10 mouse cellular contexts compared by ENCODE assay signal in the genomic region with DNA sequence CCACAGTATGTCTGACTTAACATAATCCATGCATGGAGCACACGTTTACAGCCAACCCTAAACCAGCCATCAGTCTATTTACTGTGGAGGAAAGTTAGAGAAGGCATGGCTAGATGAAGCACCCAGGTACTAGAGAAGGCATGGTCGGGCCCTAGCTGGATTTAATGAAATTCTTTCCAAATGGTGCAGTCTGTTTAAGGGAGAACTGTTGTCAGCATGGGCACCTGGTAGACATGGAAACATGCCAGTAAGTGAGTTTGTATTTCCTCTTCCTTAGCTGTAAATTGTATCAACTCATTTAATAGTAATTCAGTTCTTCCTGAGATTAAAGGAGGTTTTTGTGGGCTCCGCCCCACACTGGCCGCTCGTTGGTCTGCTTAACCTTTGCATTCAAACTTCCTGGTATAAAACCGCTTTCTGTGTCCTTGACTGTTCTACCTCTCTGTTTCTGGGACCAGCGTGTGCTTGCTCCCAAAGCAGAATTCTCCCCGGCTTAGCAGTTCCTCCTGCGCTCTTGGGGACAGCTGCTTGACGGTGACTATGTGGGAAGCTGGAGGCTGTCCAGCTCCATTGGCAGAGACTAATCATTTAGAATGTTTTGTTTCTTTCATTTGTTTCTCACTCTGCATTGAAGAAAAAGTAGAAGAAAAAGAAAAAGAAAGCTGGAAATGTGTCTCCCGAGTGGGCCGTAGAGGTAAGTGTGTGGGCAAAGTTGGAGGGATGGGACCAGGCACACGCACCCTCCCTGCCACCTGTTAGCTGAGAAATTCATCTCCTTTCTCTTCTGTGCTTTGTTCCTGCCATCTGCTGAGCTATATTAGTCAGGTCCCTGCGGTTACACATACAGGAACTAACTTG.
A peak's percentile ranks its signal among the peaks of the same experiment; 100 is the strongest.
DNase-seq lines count a peak whose midpoint lies in the region; ATAC-seq and TF ChIP-seq lines count a peak whose summit lies in the region.
"Had no signal": no experiment of that assay in that cellular context is flagged by ENCODE, and none has a peak within 500 bp of the region (broad histone marks: within the 10 kb centered on the region; RNA-seq: fewer than 3 reads in every experiment).

No protein-coding gene starts in this region.

- H3K4me2 ChIP-seq in hindbrain, embryonic 13.5 days: no peak overlapping the region
- H3K4me2 ChIP-seq: liver, embryonic 15.5 days had no signal

- no peak overlapping the region for H3K27ac ChIP-seq in cerebellum, adult 2 months (ENCODE audit: insufficient read depth, low read length)
- peak overlapping the region; percentile 87 for H3K27ac ChIP-seq in layer of hippocampus, adult 2 months
- H3K27ac ChIP-seq in hindbrain, embryonic 13.5 days: no peak overlapping the region
- H3K27ac ChIP-seq: liver, embryonic 15.5 days had no signal

- no peak overlapping the region for H3K4me3 ChIP-seq in cerebellum, adult 2 months (replicated peaks; ENCODE audit: insufficient read depth, low read depth, low read length)
- H3K4me3 ChIP-seq in layer of hippocampus, adult 2 months: no peak overlapping the region
- H3K4me3 ChIP-seq in hindbrain, embryonic 13.5 days: no peak overlapping the region
- H3K4me3 ChIP-seq: liver, embryonic 15.5 days had no signal

- no peak overlapping the region for H3K9ac ChIP-seq in hindbrain, embryonic 13.5 days
- H3K9ac ChIP-seq: liver, embryonic 15.5 days had no signal

- DNase-seq in heart, postnatal 4 days: peak; percentile 42
- DNase-seq in heart, adult 11 months: no peak
- DNase-seq in cerebellum, adult 2 months: peak; percentile 47 to 50
- DNase-seq in layer of hippocampus, adult 2 months (ENCODE audit: low spot score in 2 of 2): peak; percentile 78 to 86
- DNase-seq in lung, postnatal 36 days: peak; percentile 3
- no peak for DNase-seq in urinary bladder, postnatal 4 days (ENCODE audit: low spot score in 2 of 2)
- DNase-seq in adrenal gland, adult 18-20 months (ENCODE audit: low spot score in 2 of 2): no peak

- H3K9me3 ChIP-seq in hindbrain, embryonic 13.5 days: no peaks in the 10 kb centered on the region
- H3K9me3 ChIP-seq: liver, embryonic 15.5 days had no signal

- H3K4me1 ChIP-seq in cerebellum, adult 2 months (ENCODE audit: control insufficient read depth, insufficient read depth, low read length): peaks cover 14% of the 10 kb centered on the region
- 0 out of 2 replicates have a peak, but pooled peaks cover 13% of the 10 kb centered on the region for H3K4me1 ChIP-seq in hindbrain, embryonic 13.5 days (replicated peaks)
- H3K4me1 ChIP-seq: liver, embryonic 15.5 days had no signal

- no peak for TF ChIP-seq POLR2A in cerebellum, adult 2 months (IDR thresholded peaks at IDR 0.05; ENCODE audit: borderline replicate concordance, insufficient read depth, low read length)

- H3K36me3 ChIP-seq in hindbrain, embryonic 13.5 days: no peaks in the 10 kb centered on the region
- H3K36me3 ChIP-seq: liver, embryonic 15.5 days had no signal

- H3K27me3 ChIP-seq in cerebellum, adult 2 months (ENCODE audit: control insufficient read depth, insufficient read depth, low read length): no peaks in the 10 kb centered on the region
- peaks cover 25% of the 10 kb centered on the region for H3K27me3 ChIP-seq in hindbrain, embryonic 13.5 days
- H3K27me3 ChIP-seq: CH12.LX; liver, embryonic 15.5 days had no signal

- 16% methylated on average over 14 of the region's 14 CpGs for WGBS in cerebellum, adult 2 months
- 79% methylated on average over 14 of the region's 14 CpGs for WGBS in hindbrain, embryonic 13.5 days

- no peak for TF ChIP-seq CTCF in cerebellum, adult 2 months (IDR thresholded peaks at IDR 0.05; ENCODE audit: borderline replicate concordance, insufficient read depth, low read depth, low read length)
- 0 out of 2 replicates have a peak, but pooled peaks have one; percentile 9 for TF ChIP-seq CTCF in layer of hippocampus, adult 2 months (conservative IDR thresholded peaks at IDR 0.05)

- ATAC-seq in hindbrain, embryonic 13.5 days (ENCODE audit: low FRiP score): no peak

Comparison
In these comparisons a context has a peak if more than half of its experiments do, and no peak if none do; other contexts are left out.
1. DNase-seq: peak in heart, postnatal 4 days (single experiment), cerebellum, adult 2 months (2 of 2), layer of hippocampus, adult 2 months (2 of 2) and lung, postnatal 36 days (single experiment); none in heart, adult 11 months (single experiment), urinary bladder, postnatal 4 days (0 of 2) and adrenal gland, adult 18-20 months (0 of 2).